Mouse (Mus musculus) liver, embryonic 14.5 days (tissue): ENCODE measurements around the gene Rft1.

Experiments used
- CTCF ChIP-seq: IDR thresholded peaks from 2 replicates; pipeline ENCODE4 v1.5.1; 2016; ENCODE audit warnings: antibody characterized with exemption, low read depth, control low read depth
- EP300 ChIP-seq: IDR thresholded peaks from 2 replicates; pipeline ENCODE4 v1.6.1; 2016; ENCODE audit warnings: antibody characterized with exemption, low read depth

- TF ChIP-seq CTCF (no peak), EP300 (no peak)
These were observed 28.1 kb upstream of the Rft1 start, which contains the start of gene Prkcd for GRCm38 (mm10) chr14:30625856-30626726.
